Mouse (Mus musculus) cerebellum, adult 11-12 months (tissue): ENCODE measurements around the gene Pde1c.
"Not testable (repeated sequence)": the region's sequence is repeated elsewhere in the genome, so short reads cannot be mapped to it uniquely, and the experiment has no call there.

Source experiments
- DNase-seq: peaks from one replicate; pipeline ENCODE4 v3.0.0; 2022

Pde1c gene

GRCm38 (mm10) chr6:56568470-56569372, at the start of gene Pde1c:
TSS of gene Pde1c (minus strand) at chr6:56569103.
- no peak for DNase-seq

GRCm38 (mm10) chr6:56616982-56617613, 48.2 kb upstream of the Pde1c start:
- no peak for DNase-seq

- no peak for DNase-seq
Measured at GRCm38 (mm10) chr6:56616228-56616981, 47.5 kb upstream of the Pde1c start.

GRCm38 (mm10) chr6:56609529-56609928, 40.6 kb upstream of the Pde1c start:
- not testable (repeated sequence) for DNase-seq

- peak; percentile 61 for DNase-seq
Measured at GRCm38 (mm10) chr6:56608277-56608676, 39.4 kb upstream of the Pde1c start.

GRCm38 (mm10) chr6:56579568-56579967, 10.7 kb upstream of the Pde1c start:
- DNase-seq = no peak

GRCm38 (mm10) chr6:56560891-56561290, 8.0 kb downstream of the Pde1c start:
- no peak for DNase-seq

- DNase-seq = peak; percentile 98
Measured at GRCm38 (mm10) chr6:56560474-56560888, 8.4 kb downstream of the Pde1c start.

- DNase-seq = no peak
Measured at GRCm38 (mm10) chr6:56558711-56559110, 10.2 kb downstream of the Pde1c start.

GRCm38 (mm10) chr6:56555848-56556247, 13.1 kb downstream of the Pde1c start:
- no peak for DNase-seq

GRCm38 (mm10) chr6:56555382-56555781, 13.5 kb downstream of the Pde1c start:
- DNase-seq = no peak

GRCm38 (mm10) chr6:56551022-56551421, 17.9 kb downstream of the Pde1c start:
- no peak for DNase-seq

GRCm38 (mm10) chr6:56540247-56540646, 28.7 kb downstream of the Pde1c start:
- DNase-seq = no peak

- DNase-seq = no peak
Measured at GRCm38 (mm10) chr6:56534653-56535052, 34.2 kb downstream of the Pde1c start.

GRCm38 (mm10) chr6:56532257-56532656, 36.6 kb downstream of the Pde1c start:
- peak; percentile 64 for DNase-seq

- peak; percentile 75 for DNase-seq
Measured at GRCm38 (mm10) chr6:56523938-56524866, 44.7 kb downstream of the Pde1c start.

- DNase-seq = no peak
Measured at GRCm38 (mm10) chr6:56489161-56489560, 79.7 kb downstream of the Pde1c start.

GRCm38 (mm10) chr6:56485078-56485477, 83.8 kb downstream of the Pde1c start:
- no peak for DNase-seq

- peak; percentile 30 for DNase-seq
Measured at GRCm38 (mm10) chr6:56480914-56481482, 87.9 kb downstream of the Pde1c start.

GRCm38 (mm10) chr6:56476581-56476980, 92.3 kb downstream of the Pde1c start:
- DNase-seq = peak; percentile 34

- DNase-seq = no peak
Measured at GRCm38 (mm10) chr6:56458098-56458497, 110.8 kb downstream of the Pde1c start.

- peak; percentile 14 for DNase-seq
Measured at GRCm38 (mm10) chr6:56447917-56448316, 121.0 kb downstream of the Pde1c start.
